8 mouse cellular contexts compared by ENCODE assay signal in genomic region chr19:31082226-31082625, GRCm38 (mm10). TPM values are rescaled to one million over a fixed set of nuclear protein-coding genes. Genes with fewer than 3 reads are reported as not detected.
DNase-seq lines count a peak whose midpoint lies in the region; ATAC-seq and TF ChIP-seq lines count a peak whose summit lies in the region.

No protein-coding gene starts in this region.

- no peak for ATAC-seq in heart, embryonic 16.5 days (replicated peaks; ENCODE audit: extremely low read depth, insufficient read depth, low FRiP score)
- peak; percentile 55 for ATAC-seq in hindbrain, embryonic 16.5 days
- peak; percentile 74 for ATAC-seq in midbrain, embryonic 13.5 days

- peak overlapping the region; percentile 89 for H3K4me3 ChIP-seq in heart, embryonic 16.5 days (ENCODE audit: low read length)
- peak overlapping the region; percentile 47 for H3K4me3 ChIP-seq in bone marrow macrophage, adult 2 months (ENCODE audit: insufficient read depth, low read length)
- H3K4me3 ChIP-seq in hindbrain, embryonic 16.5 days (ENCODE audit: low read length) = peak overlapping the region; percentile 60
- peak overlapping the region; percentile 80 for H3K4me3 ChIP-seq in midbrain, embryonic 13.5 days (replicated peaks)

- H3K4me2 ChIP-seq in heart, embryonic 16.5 days (ENCODE audit: low read depth, low read length) = peak overlapping the region; percentile 82
- peak overlapping the region; percentile 67 for H3K4me2 ChIP-seq in hindbrain, embryonic 16.5 days (ENCODE audit: low read length)
- H3K4me2 ChIP-seq in midbrain, embryonic 13.5 days (replicated peaks) = peak overlapping the region; percentile 91

- peak overlapping the region; percentile 80 for H3K27ac ChIP-seq in heart, embryonic 16.5 days (ENCODE audit: low read length)
- H3K27ac ChIP-seq in bone marrow macrophage, adult 2 months (ENCODE audit: insufficient read depth, low read depth, low read length) = peak overlapping the region; percentile 26
- H3K27ac ChIP-seq in hindbrain, embryonic 16.5 days (ENCODE audit: low read depth, low read length) = peak overlapping the region; percentile 81
- H3K27ac ChIP-seq in midbrain, embryonic 13.5 days = peak overlapping the region; percentile 76

- peaks cover 22% of the 10 kb centered on the region for H3K4me1 ChIP-seq in heart, embryonic 16.5 days (ENCODE audit: control insufficient read depth, insufficient read depth, low read length)
- H3K4me1 ChIP-seq in bone marrow macrophage, adult 2 months (ENCODE audit: control insufficient read depth, insufficient read depth, low read length) = peaks cover 6% of the 10 kb centered on the region; the same call in 1 of the 2 replicates
- H3K4me1 ChIP-seq in hindbrain, embryonic 16.5 days (ENCODE audit: control insufficient read depth, insufficient read depth, low read depth, low read length) = peaks cover 17% of the 10 kb centered on the region
- H3K4me1 ChIP-seq in midbrain, embryonic 13.5 days (replicated peaks) = peaks cover 25% of the 10 kb centered on the region

- no peak for TF ChIP-seq CTCF in bone marrow macrophage, adult 2 months (IDR thresholded peaks at IDR 0.05; ENCODE audit: low read depth, low read length)

- 18% methylated on average over 7 of the region's 7 CpGs for WGBS in heart, embryonic 16.5 days
- 14% methylated on average over 7 of the region's 7 CpGs for WGBS in hindbrain, embryonic 16.5 days
- WGBS in midbrain, embryonic 13.5 days = 16% methylated on average over 7 of the region's 7 CpGs

- no peaks in the 10 kb centered on the region for H3K9me3 ChIP-seq in heart, embryonic 16.5 days (replicated peaks; ENCODE audit: control insufficient read depth, low read length)
- no peaks in the 10 kb centered on the region; the same call in 1 of the 2 replicates for H3K9me3 ChIP-seq in hindbrain, embryonic 16.5 days (ENCODE audit: control insufficient read depth, low read length)
- H3K9me3 ChIP-seq in midbrain, embryonic 13.5 days = no peaks in the 10 kb centered on the region

- intact Hi-C loops in heart, postnatal 36 days (cut with DNase I) = loop anchor here (10.0 kb wide), 2 partner anchors 237 to 673 kb away; no protein-coding TSS in a partner anchor

- peaks cover 26% of the 10 kb centered on the region for H3K36me3 ChIP-seq in heart, embryonic 16.5 days (ENCODE audit: control insufficient read depth, insufficient read depth)
- H3K36me3 ChIP-seq in hindbrain, embryonic 16.5 days (ENCODE audit: control insufficient read depth, insufficient read depth, low read length) = peaks cover 11% of the 10 kb centered on the region
- peaks cover 31% of the 10 kb centered on the region for H3K36me3 ChIP-seq in midbrain, embryonic 13.5 days

- peak overlapping the region; percentile 70 for H3K9ac ChIP-seq in heart, embryonic 16.5 days (ENCODE audit: low read length)
- H3K9ac ChIP-seq in hindbrain, embryonic 16.5 days (ENCODE audit: low read depth, low read length) = peak overlapping the region; percentile 50
- peak overlapping the region; percentile 60 for H3K9ac ChIP-seq in midbrain, embryonic 13.5 days (replicated peaks)

- no peaks in the 10 kb centered on the region for H3K27me3 ChIP-seq in heart, embryonic 16.5 days (ENCODE audit: control insufficient read depth, insufficient read depth, low read length)
- no peaks in the 10 kb centered on the region for H3K27me3 ChIP-seq in hindbrain, embryonic 16.5 days (replicated peaks; ENCODE audit: control insufficient read depth, insufficient read depth, low read length)
- no peaks in the 10 kb centered on the region; the same call in 1 of the 2 replicates for H3K27me3 ChIP-seq in midbrain, embryonic 13.5 days

- TF ChIP-seq POLR2A in bone marrow macrophage, adult 2 months (IDR thresholded peaks at IDR 0.05; ENCODE audit: borderline replicate concordance, low read depth, low read length) = no peak

- no peak for DNase-seq in heart, postnatal 36 days
- DNase-seq in right cerebral cortex, adult 18-20 months = no peak
- no peak for DNase-seq in adrenal gland, postnatal 4 days (ENCODE audit: low spot score in 2 of 2)
- no peak for DNase-seq in kidney, postnatal 25 days

RNA-seq across cellular contexts. Expression of gene Cstf2t, which starts 0.4 kb away (rescaled TPM):
- 38.3 and 39.2 TPM in 2 replicates for polyA plus RNA-seq in heart, embryonic 16.5 days (2015; fragmentation: Nextera tagmentation; extraction: Ambion mirVana)
- total RNA-seq in heart, postnatal 36 days (2021) = 10 to 100 TPM; 24.4 to 25.0 TPM
- polyA plus RNA-seq in bone marrow macrophage, adult 2 months (2012; ENCODE audit: insufficient read depth, insufficient read length, missing spikeins) = 26.7 and 29.9 TPM in 2 replicates
- 59.4 and 66.3 TPM in 2 replicates for polyA plus RNA-seq in hindbrain, embryonic 16.5 days (2015; fragmentation: Nextera tagmentation; extraction: Ambion mirVana)
- polyA plus RNA-seq in midbrain, embryonic 13.5 days (2015; fragmentation: Nextera tagmentation; extraction: Ambion mirVana) = 79.6 and 79.7 TPM in 2 replicates
- 10 to 100 TPM; 34.7 to 40.2 TPM for total RNA-seq in adrenal gland, postnatal 4 days (2021)

Comparison
In these comparisons a context has a peak if more than half of its experiments do, and no peak if none do; other contexts are left out.
1. H3K27ac ChIP-seq: peak in every context shown above with its lines; median percentile 81 in hindbrain, embryonic 16.5 days; 80 in heart, embryonic 16.5 days; 76 in midbrain, embryonic 13.5 days; 26 in bone marrow macrophage, adult 2 months.